Mouse (Mus musculus) heart, adult 2 months (tissue): ENCODE results near the gene Hapln3. TPM values are rescaled to one million over a fixed set of nuclear protein-coding genes. Genes with fewer than 3 reads are reported as not detected.
A peak's percentile ranks its signal among the peaks of the same experiment; 100 is the strongest.

Experiments
- DNase-seq, 2 experiments: peaks; one replicate each; pipeline ENCODE4 v3.0.0; 2021
- H3K27ac ChIP-seq: fragments of 200-600 bp; 2 replicates; pipeline ENCODE4 v1.8.1; 2022
- H3K27me3 ChIP-seq: fragments of 200-500 bp; 2 replicates; pipeline ENCODE4 v1.6.1; 2012; ENCODE audit warnings: mild to moderate bottlenecking, low read length, inconsistent platforms, mixed read lengths; ENCODE audit not compliant: control insufficient read depth, insufficient read depth
- H3K36me3 ChIP-seq: fragments of 200-500 bp; 2 replicates; pipeline ENCODE4 v1.6.1; 2012; ENCODE audit warnings: low read length, inconsistent platforms; ENCODE audit not compliant: control insufficient read depth, insufficient read depth
- H3K4me1 ChIP-seq: fragments of 200-500 bp; 2 replicates; pipeline ENCODE4 v1.6.1; 2011; ENCODE audit warnings: low read length; ENCODE audit not compliant: control insufficient read depth, insufficient read depth
- H3K4me3 ChIP-seq: fragments of 200-600 bp; 2 replicates; pipeline ENCODE4 v1.8.1; 2022
- H3K79me2 ChIP-seq: fragments of 200-500 bp; replicated peaks from 2 replicates; pipeline ENCODE4 v1.6.1; 2012; ENCODE audit warnings: mild to moderate bottlenecking, inconsistent platforms, low read length, moderate library complexity, mixed read lengths; ENCODE audit not compliant: control insufficient read depth, insufficient read depth
- H3K9ac ChIP-seq: fragments of 200-500 bp; 2 replicates; pipeline ENCODE4 v1.6.1; 2012; ENCODE audit warnings: low read depth, mild to moderate bottlenecking, control low read depth, inconsistent platforms, low read length, mixed read lengths
- CTCF ChIP-seq: fragments of 200-600 bp; IDR thresholded peaks from 2 replicates; pipeline ENCODE4 v1.8.1; 2022; ENCODE audit warnings: antibody characterized with exemption, mild to moderate bottlenecking, moderate library complexity
- EP300 ChIP-seq: fragments of 200-500 bp; IDR thresholded peaks from 2 replicates; pipeline ENCODE4 v1.6.1; 2011; ENCODE audit warnings: low read depth, low read length, control low read depth; ENCODE audit not compliant: insufficient read depth
- POLR2A ChIP-seq: fragments of 200-500 bp; IDR thresholded peaks from 2 replicates; pipeline ENCODE4 v1.6.1; 2011; ENCODE audit warnings: mild to moderate bottlenecking, low read depth, low read length, control low read depth; ENCODE audit not compliant: insufficient read depth
- WGBS: fragments of 180-500 bp; shearing (Covaris S2); methylation state at CpG from one replicate; pipeline ENCODE4 v1.1.7; 2018; 5-methylcytosine and 5-hydroxymethylcytosine counted together
- intact Hi-C: fragments of 180-260 bp; cut with DNase I; formaldehyde crosslinking; loops from one replicate; pipeline ENCODE4 v1.15.1; 2025
- polyA plus RNA-seq: library from polyadenylated mRNA; depleted of rRNA; stranded (reverse); fragments of >200 nt; gene quantifications from 2 replicates; pipeline ENCODE4 v1.2.3, GENCODE M21; 2012; rRNA removed
- total RNA-seq, 2 experiments: library from RNA; stranded (reverse); gene quantifications; 2 replicates each; pipeline ENCODE4 v1.2.3; 2021

Gene Hapln3
- total and polyA plus RNA-seq, 3 experiments: 0.14 to 0.57 (median 0.18) TPM

DNA sequence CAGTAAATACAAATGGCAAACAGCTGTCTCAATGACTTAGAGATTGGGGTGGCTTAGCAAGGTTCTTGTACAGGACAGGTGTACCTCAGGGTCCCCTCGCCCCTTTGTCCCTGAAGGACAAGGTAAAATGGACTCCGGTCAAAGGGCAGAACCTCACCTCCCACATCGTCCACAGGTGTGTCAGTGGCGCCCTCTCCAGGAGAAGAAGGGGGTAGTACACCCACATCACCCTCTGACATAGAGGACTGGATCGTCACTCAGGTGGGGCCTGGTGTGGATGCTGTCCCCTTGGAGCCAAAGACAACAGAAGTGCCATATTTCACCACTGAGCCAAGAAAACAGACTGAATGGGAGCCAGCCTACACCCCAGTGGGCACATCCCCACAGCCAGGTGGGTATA is 34.3 kb downstream of the Hapln3 start:
- intact Hi-C loops: no loop called here
- H3K36me3 ChIP-seq: no peaks in the 10 kb centered on the region
- WGBS: 72% methylated on average over 5 of the region's 5 CpGs
- H3K27me3 ChIP-seq: no peaks in the 10 kb centered on the region
- H3K4me3 ChIP-seq: no peak overlapping the region
- no peak for DNase-seq
- H3K4me1 ChIP-seq: no peaks in the 10 kb centered on the region
- no peak overlapping the region for H3K9ac ChIP-seq
- TF ChIP-seq CTCF: no peak
- H3K27ac ChIP-seq: no peak overlapping the region
- H3K79me2 ChIP-seq: no peaks in the 10 kb centered on the region

GRCm38 (mm10) chr7:79089111-79089510 is 41.7 kb downstream of the Hapln3 start:
- no peak for TF ChIP-seq EP300
- TF ChIP-seq CTCF: peak; percentile 70
- intact Hi-C loops: no loop called here
- WGBS: 71% methylated on average over 4 of the region's 4 CpGs

GRCm38 (mm10) chr7:79080572-79081399 is 50.0 kb downstream of the Hapln3 start:
- WGBS: 23% methylated on average over 7 of the region's 7 CpGs
- DNase-seq: peak; percentile 31 to 63
- Histone ChIP-seq H3K79me2 (no peaks in the 10 kb centered on the region), H3K4me1 (no peaks in the 10 kb centered on the region), H3K27ac (no peak overlapping the region), H3K4me3 (no peak overlapping the region), H3K9ac (no peak overlapping the region), H3K27me3 (no peaks in the 10 kb centered on the region), H3K36me3 (no peaks in the 10 kb centered on the region)
- TF ChIP-seq CTCF (peak; percentile 84), POLR2A (no peak)
- intact Hi-C loops: loop anchor here (1.0 to 5.0 kb wide), 2 partner anchors 156 to 288 kb away; no protein-coding TSS in a partner anchor

More at GRCm38 (mm10) chr7:79089111-79089510, 41.7 kb downstream of the Hapln3 start:
- Histone ChIP-seq H3K9ac (no peak overlapping the region), H3K4me1 (no peaks in the 10 kb centered on the region), H3K4me3 (no peak overlapping the region), H3K27ac (no peak overlapping the region), H3K27me3 (no peaks in the 10 kb centered on the region), H3K36me3 (no peaks in the 10 kb centered on the region), H3K79me2 (no peaks in the 10 kb centered on the region)
- DNase-seq: no peak

DNA sequence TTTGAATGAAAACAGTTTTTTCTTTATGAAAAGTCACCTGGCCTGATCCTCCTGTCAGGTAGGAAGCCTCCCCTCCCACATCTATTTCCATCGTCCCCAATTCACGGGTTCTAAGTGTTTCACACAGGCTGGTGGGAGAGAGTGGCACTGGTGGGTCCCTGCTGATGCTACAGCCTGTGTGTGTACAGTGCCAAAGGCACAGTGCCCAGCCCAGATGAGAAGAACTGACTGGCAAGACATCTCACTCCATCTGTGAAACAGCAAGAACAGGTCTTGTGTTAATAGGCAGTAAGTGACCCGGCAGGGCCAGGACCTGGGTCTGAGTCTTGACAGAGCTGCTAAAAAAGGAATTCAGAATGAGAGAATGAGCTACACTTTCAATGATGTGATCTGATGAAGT is 51.6 kb downstream of the Hapln3 start:
- intact Hi-C loops: no loop called here
- no peaks in the 10 kb centered on the region for H3K27me3 ChIP-seq
- no peaks in the 10 kb centered on the region for H3K36me3 ChIP-seq
- no peak for DNase-seq
- TF ChIP-seq POLR2A (no peak), CTCF (no peak), EP300 (no peak)
- 60% methylated on average over 3 of the region's 3 CpGs for WGBS
- H3K4me3 ChIP-seq: no peak overlapping the region
- no peak overlapping the region for H3K9ac ChIP-seq
- H3K27ac ChIP-seq: no peak overlapping the region
- no peaks in the 10 kb centered on the region for H3K4me1 ChIP-seq
- H3K79me2 ChIP-seq: no peaks in the 10 kb centered on the region

DNA sequence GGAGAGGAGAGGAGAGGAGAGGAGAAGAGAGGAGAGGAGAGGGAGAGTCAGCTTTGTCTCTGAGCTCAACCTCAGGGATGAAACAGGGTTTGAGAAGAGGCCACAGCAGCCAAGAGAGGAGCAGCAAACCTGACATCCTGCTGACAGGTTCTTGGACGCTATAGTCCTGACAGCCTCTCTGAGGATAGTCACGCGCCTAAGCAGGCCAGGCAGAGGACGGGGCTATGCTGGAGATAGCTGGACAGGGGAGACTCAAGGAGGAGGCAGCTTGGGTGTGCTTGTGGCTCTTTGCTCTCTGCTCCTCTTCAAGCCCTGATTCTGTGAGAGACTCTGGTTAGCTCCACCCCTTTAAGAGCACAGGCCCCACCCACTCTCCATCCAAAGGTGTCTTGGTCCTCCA is 62.6 kb downstream of the Hapln3 start:
- intact Hi-C loops: no loop called here
- DNase-seq: peak in 1 of 2 experiments; percentile 32
- no peak for TF ChIP-seq POLR2A
- TF ChIP-seq CTCF: no peak
- TF ChIP-seq EP300: no peak
- H3K4me1 ChIP-seq: no peaks in the 10 kb centered on the region
- no peak overlapping the region for H3K9ac ChIP-seq
- no peaks in the 10 kb centered on the region for H3K79me2 ChIP-seq
- no peaks in the 10 kb centered on the region for H3K36me3 ChIP-seq
- H3K4me3 ChIP-seq: no peak overlapping the region
- 30% methylated on average over 4 of the region's 4 CpGs for WGBS
- H3K27me3 ChIP-seq: no peaks in the 10 kb centered on the region
- H3K27ac ChIP-seq: no peak overlapping the region

DNA sequence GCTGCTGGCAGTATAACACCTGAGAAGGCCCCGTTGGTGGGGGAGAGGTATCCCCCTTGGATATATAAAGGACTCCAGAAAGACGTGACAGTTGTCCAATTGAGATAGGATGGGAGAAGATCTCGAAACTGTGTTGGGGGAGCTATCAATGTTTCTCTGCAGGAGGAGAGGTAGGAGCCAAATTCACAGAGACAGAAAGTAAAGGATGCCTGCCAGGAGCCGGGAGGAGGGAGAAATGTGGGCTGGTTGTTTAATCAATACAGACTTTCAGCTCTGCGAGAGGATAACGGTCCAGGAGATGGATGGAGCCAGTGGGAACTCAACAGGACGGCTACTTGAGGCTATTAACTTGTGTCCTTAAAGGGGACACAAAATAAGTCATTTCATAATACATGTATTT is 63.4 kb downstream of the Hapln3 start:
- intact Hi-C loops: no loop called here
- H3K4me1 ChIP-seq: no peaks in the 10 kb centered on the region
- TF ChIP-seq EP300 (no peak), POLR2A (no peak), CTCF (no peak)
- H3K36me3 ChIP-seq: no peaks in the 10 kb centered on the region
- H3K4me3 ChIP-seq: no peak overlapping the region
- no peak overlapping the region for H3K9ac ChIP-seq
- no peak overlapping the region for H3K27ac ChIP-seq
- H3K79me2 ChIP-seq: no peaks in the 10 kb centered on the region
- WGBS: 62% methylated on average over 7 of the region's 7 CpGs
- no peak for DNase-seq
- no peaks in the 10 kb centered on the region for H3K27me3 ChIP-seq

Other genes with a start within 250 kb of the Hapln3 start
- 10 to 100 TPM; 33.9 to 39.0 TPM for gene Aen, start 235.2 kb downstream of the Hapln3 start, total RNA-seq
- gene Aen, start 235.2 kb downstream of the Hapln3 start, polyA plus RNA-seq: 23.5 and 31.2 TPM in 2 replicates
- gene Isg20, start 217.6 kb downstream of the Hapln3 start, total RNA-seq: 10 to 100 TPM in 1 of 2 experiments, 1 to 10 TPM in 1; 6.2 to 30.3 TPM
- 15.3 and 88.6 TPM in 2 replicates for gene Isg20, start 217.6 kb downstream of the Hapln3 start, polyA plus RNA-seq
- gene Acan, start 77.5 kb downstream of the Hapln3 start, total RNA-seq: under 1 TPM; 0.11 to 0.26 TPM
- gene Acan, start 77.5 kb downstream of the Hapln3 start, polyA plus RNA-seq: 0.32 and 0.61 TPM in 2 replicates
- gene Mfge8, start 18.0 kb upstream of the Hapln3 start, total RNA-seq: 100 to 1,000 TPM; 122 to 133 TPM
- 172 and 178 TPM in 2 replicates for gene Mfge8, start 18.0 kb upstream of the Hapln3 start, polyA plus RNA-seq
- 10 to 100 TPM; 33.8 to 36.3 TPM for gene Abhd2, start 142.2 kb upstream of the Hapln3 start, total RNA-seq
- gene Abhd2, start 142.2 kb upstream of the Hapln3 start, polyA plus RNA-seq: 8.4 and 15.8 TPM in 2 replicates